Mouse (Mus musculus) megakaryocyte, embryonic 14.5 days (primary cell): ENCODE results near the gene Wnk2.

ENCODE experiments used
- FLI1 ChIP-seq: IDR thresholded peaks from 2 replicates; pipeline ENCODE4 v1.6.1; 2012; ENCODE audit warnings: low read length, inconsistent platforms, mixed read lengths
- GATA1 ChIP-seq: IDR thresholded peaks from 3 replicates; pipeline ENCODE4 v1.6.1; 2012; ENCODE audit warnings: mixed read lengths, low read length, inconsistent platforms, borderline replicate concordance

- TF ChIP-seq GATA1 = no peak
- no peak for TF ChIP-seq FLI1
Measured at GRCm38 (mm10) chr13:49131342-49131855, 16.4 kb downstream of the Wnk2 start.
